Mouse (Mus musculus): ENCODE data around the gene Mtmr3. TPM values are rescaled to one million over a fixed set of nuclear protein-coding genes. Genes with fewer than 3 reads are reported as not detected.

Gene Mtmr3
- polyA plus RNA-seq, 1 experiment from 2014 or later: 39.9 TPM

DNA sequence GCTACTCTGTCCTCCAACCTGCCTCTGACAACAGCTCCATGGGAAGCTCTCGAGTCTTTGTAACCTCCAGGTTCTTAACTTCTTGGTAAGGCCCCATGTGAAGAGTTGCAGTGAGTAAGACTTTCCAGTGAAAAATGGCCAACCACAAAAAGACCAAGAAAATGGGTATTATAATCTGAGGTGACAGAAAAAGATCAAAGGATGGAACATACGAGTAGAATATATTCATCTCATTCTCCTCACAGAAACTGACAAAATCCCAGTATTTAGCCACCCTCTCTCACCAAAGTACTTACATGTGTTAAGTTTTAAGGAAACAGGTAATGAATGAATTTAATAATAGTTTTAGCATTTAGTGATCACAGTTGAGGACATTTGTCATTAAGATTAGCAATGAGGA, 88.2 kb downstream of the Mtmr3 start:
- Histone ChIP-seq H3K27me3 (ENCODE audit: control insufficient read depth, insufficient read depth, low read length) (no peaks in the 10 kb centered on the region), H3K4me1 (replicated peaks; ENCODE audit: control insufficient read depth, insufficient read depth, low read length) (no peaks in the 10 kb centered on the region), H3K9me3 (ENCODE audit: control insufficient read depth, low read length) (no peaks in the 10 kb centered on the region), H3K4me2 (replicated peaks) (no peak overlapping the region), H3K4me3 (replicated peaks; ENCODE audit: low read length) (no peak overlapping the region), H3K9ac (no peak overlapping the region), H3K36me3 (replicated peaks; ENCODE audit: control insufficient read depth, insufficient read depth) (peaks cover 68% of the 10 kb centered on the region), H3K27ac (no peak overlapping the region)
- no peak for ATAC-seq (ENCODE audit: low FRiP score)
- 92% methylated on average over 2 of the region's 2 CpGs for WGBS
- DNase-seq (ENCODE audit: low spot score): no peak

DNA sequence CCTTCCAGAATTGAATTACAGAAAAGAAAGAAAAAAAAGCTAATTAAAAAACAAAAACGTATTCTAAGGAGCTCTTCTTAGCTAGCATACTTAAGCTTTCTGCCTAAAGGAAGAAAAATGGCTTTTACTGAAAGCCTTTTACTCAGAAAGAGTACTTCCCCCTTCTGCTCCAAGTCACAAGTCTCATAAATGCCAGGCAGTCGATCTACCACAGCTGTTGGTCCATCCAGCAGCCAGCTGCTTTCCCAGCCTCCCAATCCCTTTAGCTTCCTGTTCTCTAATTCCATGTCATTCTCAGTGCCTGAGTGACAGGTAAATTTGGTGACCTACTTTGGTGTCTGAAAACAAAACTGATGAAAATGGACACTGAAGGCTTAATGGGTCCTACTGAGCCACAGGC, 92.5 kb downstream of the Mtmr3 start:
- no peak overlapping the region for H3K27ac ChIP-seq
- 89% methylated on average over 2 of the region's 2 CpGs for WGBS
- no peak overlapping the region for H3K4me2 ChIP-seq (replicated peaks)
- H3K36me3 ChIP-seq (replicated peaks; ENCODE audit: control insufficient read depth, insufficient read depth): peaks cover 81% of the 10 kb centered on the region
- H3K9me3 ChIP-seq (ENCODE audit: control insufficient read depth, low read length): no peaks in the 10 kb centered on the region
- H3K27me3 ChIP-seq (ENCODE audit: control insufficient read depth, insufficient read depth, low read length): no peaks in the 10 kb centered on the region
- H3K4me3 ChIP-seq (replicated peaks; ENCODE audit: low read length): no peak overlapping the region
- DNase-seq (ENCODE audit: low spot score) (no peak), ATAC-seq (ENCODE audit: low FRiP score) (no peak)
- no peak overlapping the region for H3K9ac ChIP-seq
- H3K4me1 ChIP-seq (replicated peaks; ENCODE audit: control insufficient read depth, insufficient read depth, low read length): no peaks in the 10 kb centered on the region

DNA sequence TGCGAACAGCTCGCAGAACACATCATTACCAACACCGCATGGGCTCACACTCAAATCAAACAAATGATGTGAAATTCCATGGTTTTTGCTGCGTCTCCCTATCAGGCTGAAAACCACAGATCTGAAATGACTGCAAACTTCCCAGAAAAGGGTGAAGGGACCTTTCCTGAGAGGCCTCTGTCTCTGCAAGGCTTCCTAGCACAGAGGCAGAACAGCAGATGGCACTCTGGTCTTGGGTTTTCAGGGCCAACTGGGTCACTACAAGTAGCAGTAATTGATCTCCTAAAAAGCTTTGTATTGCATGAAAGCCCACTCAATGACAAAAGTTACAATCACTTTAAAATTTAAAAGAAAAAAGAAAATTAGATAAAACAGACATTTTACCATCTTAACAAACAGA, 93.8 kb downstream of the Mtmr3 start:
- 88% methylated on average over 4 of the region's 4 CpGs for WGBS
- H3K4me1 ChIP-seq (replicated peaks; ENCODE audit: control insufficient read depth, insufficient read depth, low read length): no peaks in the 10 kb centered on the region
- no peaks in the 10 kb centered on the region for H3K27me3 ChIP-seq (ENCODE audit: control insufficient read depth, insufficient read depth, low read length)
- H3K4me3 ChIP-seq (replicated peaks; ENCODE audit: low read length): no peak overlapping the region
- no peak overlapping the region for H3K4me2 ChIP-seq (replicated peaks)
- ATAC-seq (ENCODE audit: low FRiP score): no peak
- H3K36me3 ChIP-seq (replicated peaks; ENCODE audit: control insufficient read depth, insufficient read depth): peaks cover 82% of the 10 kb centered on the region
- no peak for DNase-seq (ENCODE audit: low spot score)
- H3K27ac ChIP-seq: no peak overlapping the region
- H3K9ac ChIP-seq: no peak overlapping the region
- no peaks in the 10 kb centered on the region for H3K9me3 ChIP-seq (ENCODE audit: control insufficient read depth, low read length)

DNA sequence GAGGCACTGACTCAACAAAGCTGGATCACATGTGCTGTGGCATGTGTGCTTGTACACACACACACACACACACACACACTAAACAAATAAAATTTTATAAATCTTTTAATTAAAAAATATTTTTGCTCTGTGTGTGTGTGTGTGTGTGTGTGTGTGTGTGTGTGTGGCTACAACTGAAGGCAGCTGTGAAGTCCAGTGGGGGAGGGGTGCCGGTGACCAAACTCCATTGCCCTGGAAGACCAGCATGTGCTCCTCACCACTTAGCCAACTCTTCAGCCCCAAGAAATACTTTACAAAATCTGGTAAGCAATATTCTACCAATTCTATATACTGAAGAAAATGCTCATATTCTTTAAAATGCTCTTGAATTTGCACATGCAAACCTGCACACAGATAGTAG, 94.4 kb downstream of the Mtmr3 start:
- ATAC-seq (ENCODE audit: low FRiP score): no peak
- H3K27ac ChIP-seq: no peak overlapping the region
- no peak overlapping the region for H3K4me2 ChIP-seq (replicated peaks)
- no peaks in the 10 kb centered on the region for H3K27me3 ChIP-seq (ENCODE audit: control insufficient read depth, insufficient read depth, low read length)
- DNase-seq (ENCODE audit: low spot score): no peak
- no peak overlapping the region for H3K9ac ChIP-seq
- H3K4me1 ChIP-seq (replicated peaks; ENCODE audit: control insufficient read depth, insufficient read depth, low read length): no peaks in the 10 kb centered on the region
- H3K36me3 ChIP-seq (replicated peaks; ENCODE audit: control insufficient read depth, insufficient read depth): peaks cover 79% of the 10 kb centered on the region
- WGBS: 94% methylated on average over 1 of the region's 1 CpGs
- no peaks in the 10 kb centered on the region for H3K9me3 ChIP-seq (ENCODE audit: control insufficient read depth, low read length)
- no peak overlapping the region for H3K4me3 ChIP-seq (replicated peaks; ENCODE audit: low read length)

DNA sequence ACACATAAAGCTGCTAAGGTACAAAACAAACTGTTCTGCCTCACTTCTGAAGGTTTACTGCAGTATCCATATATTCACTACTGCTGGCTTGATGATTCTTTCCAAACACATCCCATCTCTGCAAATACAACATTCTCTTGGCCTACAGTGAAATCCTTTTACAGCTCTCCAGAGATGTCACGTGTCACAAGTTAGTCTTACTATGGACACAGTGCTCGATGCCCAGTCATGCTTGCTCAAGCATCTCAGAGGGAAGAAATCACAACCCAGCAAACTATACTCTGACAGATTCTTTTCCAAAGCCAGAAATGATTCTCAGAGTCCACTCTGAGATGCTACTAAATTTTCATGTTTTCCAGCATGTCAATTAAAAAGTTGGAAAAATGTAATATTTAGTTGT, 95.2 kb downstream of the Mtmr3 start:
- H3K9me3 ChIP-seq (ENCODE audit: control insufficient read depth, low read length): no peaks in the 10 kb centered on the region
- H3K4me2 ChIP-seq (replicated peaks): no peak overlapping the region
- H3K36me3 ChIP-seq (replicated peaks; ENCODE audit: control insufficient read depth, insufficient read depth): peaks cover 81% of the 10 kb centered on the region
- no peaks in the 10 kb centered on the region for H3K4me1 ChIP-seq (replicated peaks; ENCODE audit: control insufficient read depth, insufficient read depth, low read length)
- H3K27me3 ChIP-seq (ENCODE audit: control insufficient read depth, insufficient read depth, low read length): no peaks in the 10 kb centered on the region
- WGBS: 91% methylated on average over 2 of the region's 2 CpGs
- DNase-seq (ENCODE audit: low spot score) (no peak), ATAC-seq (ENCODE audit: low FRiP score) (no peak)
- no peak overlapping the region for H3K9ac ChIP-seq
- H3K27ac ChIP-seq: no peak overlapping the region
- H3K4me3 ChIP-seq (replicated peaks; ENCODE audit: low read length): no peak overlapping the region

DNA sequence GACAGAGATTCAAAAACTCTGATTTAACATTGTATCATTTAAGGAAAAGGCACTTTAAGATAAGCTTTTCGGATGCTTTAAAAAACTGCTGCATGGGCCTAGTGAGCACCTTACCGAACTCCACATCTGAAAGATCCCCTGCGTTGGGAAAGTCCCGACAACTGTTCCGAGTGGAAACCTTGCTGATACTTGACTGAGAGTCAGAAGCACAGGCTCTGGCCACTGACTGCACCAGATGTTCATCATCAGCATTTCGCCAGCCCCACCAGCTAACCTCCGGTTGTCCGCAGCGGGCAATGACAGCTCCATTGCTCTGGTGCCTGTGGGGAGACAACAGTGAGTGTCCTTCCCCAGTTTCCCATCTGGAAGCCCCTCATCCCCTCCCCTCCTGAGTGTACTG, 95.9 kb downstream of the Mtmr3 start:
- no peaks in the 10 kb centered on the region for H3K4me1 ChIP-seq (replicated peaks; ENCODE audit: control insufficient read depth, insufficient read depth, low read length)
- H3K36me3 ChIP-seq (replicated peaks; ENCODE audit: control insufficient read depth, insufficient read depth): peaks cover 76% of the 10 kb centered on the region
- H3K9me3 ChIP-seq (ENCODE audit: control insufficient read depth, low read length): no peaks in the 10 kb centered on the region
- no peak overlapping the region for H3K4me2 ChIP-seq (replicated peaks)
- no peaks in the 10 kb centered on the region for H3K27me3 ChIP-seq (ENCODE audit: control insufficient read depth, insufficient read depth, low read length)
- no peak overlapping the region for H3K9ac ChIP-seq
- DNase-seq (ENCODE audit: low spot score): no peak
- H3K27ac ChIP-seq: no peak overlapping the region
- no peak overlapping the region for H3K4me3 ChIP-seq (replicated peaks; ENCODE audit: low read length)
- no peak for ATAC-seq (ENCODE audit: low FRiP score)
- 93% methylated on average over 9 of the region's 9 CpGs for WGBS

DNA sequence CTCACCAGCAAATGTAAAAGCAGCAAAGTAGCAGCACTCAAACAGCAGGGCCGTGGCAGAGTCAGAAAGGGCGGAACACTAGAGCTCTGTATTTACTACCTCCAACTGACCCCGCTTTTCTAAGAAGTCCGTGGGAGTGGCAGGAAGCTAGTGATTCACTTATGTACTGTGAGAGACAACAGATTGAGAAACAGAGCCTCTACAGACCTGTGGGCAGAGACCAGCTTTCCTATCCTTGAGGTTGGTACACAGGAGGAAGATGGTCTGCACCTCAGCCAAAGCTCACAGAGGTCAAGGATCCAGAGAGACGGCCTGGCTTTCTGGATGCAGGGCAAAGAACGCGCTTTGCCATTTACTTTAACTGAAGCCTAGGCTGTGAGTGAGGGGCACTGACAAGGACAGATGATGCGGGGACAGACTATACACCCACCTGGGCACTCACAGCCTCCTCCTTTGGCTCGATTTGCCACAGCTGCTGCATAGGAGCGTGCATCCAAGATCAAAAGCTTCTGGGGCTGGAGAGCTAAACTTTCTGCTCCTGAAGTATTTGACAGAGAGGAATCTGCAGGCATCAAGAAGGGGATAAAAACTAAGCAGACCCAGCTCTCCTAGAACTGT, 97.1 kb downstream of the Mtmr3 start:
- Histone ChIP-seq H3K9me3 (ENCODE audit: control insufficient read depth, low read length) (no peaks in the 10 kb centered on the region), H3K27me3 (ENCODE audit: control insufficient read depth, insufficient read depth, low read length) (no peaks in the 10 kb centered on the region), H3K9ac (no peak overlapping the region), H3K4me1 (replicated peaks; ENCODE audit: control insufficient read depth, insufficient read depth, low read length) (no peaks in the 10 kb centered on the region), H3K36me3 (replicated peaks; ENCODE audit: control insufficient read depth, insufficient read depth) (peaks cover 76% of the 10 kb centered on the region), H3K27ac (no peak overlapping the region), H3K4me2 (replicated peaks) (no peak overlapping the region), H3K4me3 (replicated peaks; ENCODE audit: low read length) (no peak overlapping the region)
- no peak for DNase-seq (ENCODE audit: low spot score)
- WGBS: 85% methylated on average over 10 of the region's 10 CpGs
- no peak for ATAC-seq (ENCODE audit: low FRiP score)

DNA sequence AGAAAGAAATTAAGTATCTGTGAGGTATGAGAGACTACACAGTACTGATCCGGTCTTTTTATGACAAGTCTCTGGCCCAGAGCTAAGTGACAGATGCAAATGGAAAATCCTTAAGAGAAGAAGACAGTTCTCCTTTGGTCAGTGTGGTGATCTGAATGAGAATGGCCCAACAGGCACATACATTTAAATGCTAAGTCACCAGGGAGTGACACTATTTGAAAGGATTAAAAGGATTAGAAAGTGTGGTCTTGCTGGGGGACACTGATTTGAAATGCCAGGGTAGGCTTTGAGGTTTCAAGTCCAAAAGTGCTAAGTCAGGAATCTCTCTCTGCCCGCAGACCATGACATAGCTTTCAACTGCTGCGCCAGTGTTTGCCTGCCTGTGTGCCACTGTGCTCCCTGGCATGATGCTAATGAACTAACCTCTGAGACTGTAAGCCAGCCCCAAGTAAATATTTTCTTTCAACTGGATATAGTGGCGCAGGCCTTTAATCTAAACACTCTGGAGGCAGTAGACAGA, 99.6 kb downstream of the Mtmr3 start:
- no peaks in the 10 kb centered on the region for H3K27me3 ChIP-seq (ENCODE audit: control insufficient read depth, insufficient read depth, low read length)
- no peak for DNase-seq (ENCODE audit: low spot score)
- no peak overlapping the region for H3K4me2 ChIP-seq (replicated peaks)
- WGBS: 79% methylated on average over 4 of the region's 4 CpGs
- H3K9me3 ChIP-seq (ENCODE audit: control insufficient read depth, low read length): no peaks in the 10 kb centered on the region
- H3K9ac ChIP-seq: no peak overlapping the region
- no peak for ATAC-seq (ENCODE audit: low FRiP score)
- no peak overlapping the region for H3K4me3 ChIP-seq (replicated peaks; ENCODE audit: low read length)
- no peak overlapping the region for H3K27ac ChIP-seq
- H3K4me1 ChIP-seq (replicated peaks; ENCODE audit: control insufficient read depth, insufficient read depth, low read length): no peaks in the 10 kb centered on the region
- peaks cover 87% of the 10 kb centered on the region for H3K36me3 ChIP-seq (replicated peaks; ENCODE audit: control insufficient read depth, insufficient read depth)

DNA sequence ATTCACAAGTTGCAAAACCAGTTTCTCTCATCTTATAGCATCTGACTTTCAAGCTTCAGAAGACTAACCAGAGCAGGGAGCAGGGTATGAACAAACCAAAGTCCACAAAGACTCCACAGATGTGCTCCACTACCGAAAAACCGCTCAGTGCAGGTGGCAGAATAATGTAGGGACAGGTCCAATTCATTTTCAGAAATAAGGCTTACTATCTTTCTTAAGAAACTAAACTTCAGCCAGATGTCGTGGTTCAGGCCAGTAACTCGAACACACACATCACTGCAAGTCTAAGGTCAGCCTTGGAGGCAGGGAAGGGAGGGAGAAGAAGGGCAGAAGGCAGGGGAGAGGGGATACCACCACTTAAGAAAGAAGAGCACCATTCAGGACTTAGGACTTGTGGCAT, 105.5 kb downstream of the Mtmr3 start:
- DNase-seq (ENCODE audit: low spot score): no peak
- no peak overlapping the region for H3K4me3 ChIP-seq (replicated peaks; ENCODE audit: low read length)
- no peaks in the 10 kb centered on the region for H3K27me3 ChIP-seq (ENCODE audit: control insufficient read depth, insufficient read depth, low read length)
- ATAC-seq (ENCODE audit: low FRiP score): no peak
- H3K27ac ChIP-seq: no peak overlapping the region
- no peaks in the 10 kb centered on the region for H3K9me3 ChIP-seq (ENCODE audit: control insufficient read depth, low read length)
- H3K36me3 ChIP-seq (replicated peaks; ENCODE audit: control insufficient read depth, insufficient read depth): peaks cover 98% of the 10 kb centered on the region
- no peak overlapping the region for H3K4me2 ChIP-seq (replicated peaks)
- H3K4me1 ChIP-seq (replicated peaks; ENCODE audit: control insufficient read depth, insufficient read depth, low read length): no peaks in the 10 kb centered on the region
- no peak overlapping the region for H3K9ac ChIP-seq
- 94% methylated on average over 4 of the region's 4 CpGs for WGBS

DNA sequence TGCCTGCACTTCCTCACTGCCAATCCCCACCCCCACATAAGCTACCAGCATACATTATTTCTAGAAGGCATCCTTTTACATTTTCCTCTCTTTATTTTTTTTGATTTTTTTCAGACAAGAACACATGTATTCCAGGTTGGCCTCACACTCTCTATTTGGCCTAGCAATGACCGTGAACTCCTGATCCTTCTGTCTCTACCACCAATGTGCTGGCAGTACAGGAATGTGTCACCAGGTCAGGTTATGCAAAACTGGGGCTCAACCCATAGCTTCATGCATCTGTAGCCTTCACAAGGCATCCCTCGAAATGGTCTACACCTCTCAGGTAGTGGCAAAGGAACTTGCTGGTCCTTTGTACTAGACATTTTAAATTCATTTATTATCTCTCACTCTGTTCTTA, 105.9 kb downstream of the Mtmr3 start:
- Histone ChIP-seq H3K36me3 (replicated peaks; ENCODE audit: control insufficient read depth, insufficient read depth) (peaks cover 100% of the 10 kb centered on the region), H3K4me3 (replicated peaks; ENCODE audit: low read length) (no peak overlapping the region), H3K27me3 (ENCODE audit: control insufficient read depth, insufficient read depth, low read length) (no peaks in the 10 kb centered on the region), H3K4me2 (replicated peaks) (no peak overlapping the region), H3K9ac (no peak overlapping the region), H3K4me1 (replicated peaks; ENCODE audit: control insufficient read depth, insufficient read depth, low read length) (no peaks in the 10 kb centered on the region), H3K27ac (no peak overlapping the region), H3K9me3 (ENCODE audit: control insufficient read depth, low read length) (no peaks in the 10 kb centered on the region)
- 97% methylated on average over 2 of the region's 2 CpGs for WGBS
- ATAC-seq (ENCODE audit: low FRiP score) (no peak), DNase-seq (ENCODE audit: low spot score) (no peak)

All from hindbrain, embryonic 14.5 days (tissue).